Mouse (Mus musculus) induced T-regulatory cell, adult 2 months (primary cell): Measurements from ENCODE around the gene Pkd2l1.
"Not testable (repeated sequence)": the region's sequence is repeated elsewhere in the genome, so short reads cannot be mapped to it uniquely, and the experiment has no call there.

Experiments
- DNase-seq: peaks from one replicate; pipeline ENCODE4 v3.0.0-alpha.2; 2012; ENCODE audit warnings: low read depth

Pkd2l1 gene

DNA sequence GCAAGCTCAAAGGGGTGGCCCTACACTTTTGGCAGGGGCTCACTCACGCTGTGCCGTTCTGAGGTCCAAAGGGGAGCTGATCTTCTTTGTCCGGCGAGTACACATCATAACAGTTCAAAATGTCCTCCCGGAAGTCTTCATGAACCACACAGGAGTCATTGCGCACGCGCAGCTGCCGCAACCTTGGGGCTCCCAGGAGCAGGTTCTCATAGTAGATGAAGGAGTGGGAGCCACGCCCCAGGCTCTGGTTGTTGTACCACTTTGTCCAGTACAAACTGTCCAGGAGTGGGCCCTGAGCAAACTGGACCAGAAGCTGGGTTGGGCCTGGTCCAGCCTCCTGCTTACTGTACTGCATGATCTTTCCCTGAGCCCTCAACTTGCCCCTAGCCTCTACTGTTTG lies 35.2 kb downstream of the Pkd2l1 start:
- no peak for DNase-seq

DNA sequence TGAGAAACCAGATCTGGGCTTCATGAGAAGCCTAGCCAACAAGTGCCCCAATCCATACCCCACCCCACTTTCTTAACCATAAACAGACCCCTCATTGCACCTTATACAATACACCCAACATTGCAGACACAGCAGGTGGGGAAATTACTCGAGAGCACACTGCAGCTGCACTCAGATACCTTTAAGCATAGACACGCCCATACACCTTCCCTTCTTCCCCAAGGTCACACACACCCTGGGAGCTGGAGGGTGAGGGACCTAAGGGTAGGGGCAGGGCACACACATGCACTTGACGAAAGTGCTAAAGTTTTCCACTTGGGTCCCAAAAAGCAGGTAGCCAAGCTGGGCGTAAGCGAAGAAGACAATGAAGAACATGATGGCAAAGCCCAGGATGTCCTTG lies 38.5 kb downstream of the Pkd2l1 start:
- no peak for DNase-seq

DNA sequence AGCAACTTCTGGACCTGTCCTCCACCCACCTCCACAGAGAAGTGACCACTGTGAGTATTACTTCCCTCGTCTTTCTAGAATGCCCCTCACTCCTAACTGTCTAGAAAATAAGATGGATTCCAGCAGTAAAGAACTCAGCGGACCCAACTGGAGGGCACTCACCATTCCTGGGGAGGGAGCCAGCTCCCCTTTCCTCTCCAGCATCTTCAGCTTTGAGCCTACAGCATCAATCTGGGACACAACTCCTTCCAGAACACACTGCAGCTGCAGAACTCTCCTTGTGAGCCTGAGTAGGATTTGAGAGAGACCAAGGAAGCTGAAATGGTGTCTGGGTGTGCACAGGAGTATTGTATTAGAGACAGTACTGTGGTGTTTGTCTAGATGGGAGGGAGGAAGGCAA lies 43.3 kb downstream of the Pkd2l1 start:
- DNase-seq = no peak

DNA sequence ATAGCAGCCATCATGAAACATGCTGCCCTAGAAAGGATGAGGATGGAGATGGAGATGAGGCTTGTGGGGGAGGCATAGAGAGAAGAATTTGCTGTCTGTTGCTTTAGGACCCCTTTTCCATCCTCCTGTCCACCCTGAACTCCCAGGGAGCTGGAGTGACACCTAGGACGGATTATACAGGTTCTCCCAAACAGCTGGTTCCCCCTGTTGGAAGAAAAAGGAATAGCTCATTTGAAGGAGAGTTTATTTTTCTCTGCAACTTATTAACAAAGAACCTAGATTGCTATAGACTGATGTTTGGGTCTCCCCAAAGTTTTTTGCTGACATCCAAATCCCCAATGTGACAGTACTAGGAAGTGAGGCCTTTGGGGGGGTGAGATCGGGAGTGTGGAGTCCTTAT lies 43.9 kb downstream of the Pkd2l1 start:
- DNase-seq = peak; percentile 59

DNA sequence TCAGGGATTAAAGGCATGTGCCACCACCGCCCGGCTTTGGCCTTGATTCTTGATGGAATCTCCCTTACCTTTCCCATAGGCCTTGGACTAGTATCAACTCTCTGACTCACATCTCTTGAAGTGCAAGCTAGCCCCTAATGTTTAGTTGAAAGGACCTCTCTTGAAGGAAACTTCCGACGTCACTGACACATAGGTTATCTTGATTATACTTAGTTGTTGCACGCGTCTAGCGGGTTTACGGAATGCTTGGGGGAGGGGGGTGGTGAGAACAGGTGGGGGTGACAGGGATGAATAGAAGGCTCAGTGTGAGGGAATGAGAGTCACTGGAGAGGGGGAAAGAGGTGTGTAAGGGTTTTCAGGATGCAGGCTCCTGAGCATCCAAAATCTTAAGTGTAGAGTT lies 45.3 kb downstream of the Pkd2l1 start:
- peak; percentile 19 for DNase-seq

DNA sequence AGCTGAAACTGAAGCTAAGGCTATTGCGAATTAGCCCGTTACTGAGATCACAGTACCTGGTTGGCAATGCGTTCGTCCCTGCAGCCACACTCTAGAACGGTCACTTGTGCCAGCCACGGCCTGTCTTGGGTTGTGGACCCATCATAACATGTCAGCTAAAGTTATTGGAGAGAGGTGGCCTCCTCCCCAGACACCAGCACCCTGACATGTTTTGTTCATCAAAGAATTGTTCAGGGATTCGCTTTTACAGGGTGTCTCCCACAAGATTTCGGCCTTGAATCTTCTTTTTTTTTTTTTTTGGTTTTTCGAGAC lies 45.7 kb downstream of the Pkd2l1 start:
- DNase-seq = no peak

DNA sequence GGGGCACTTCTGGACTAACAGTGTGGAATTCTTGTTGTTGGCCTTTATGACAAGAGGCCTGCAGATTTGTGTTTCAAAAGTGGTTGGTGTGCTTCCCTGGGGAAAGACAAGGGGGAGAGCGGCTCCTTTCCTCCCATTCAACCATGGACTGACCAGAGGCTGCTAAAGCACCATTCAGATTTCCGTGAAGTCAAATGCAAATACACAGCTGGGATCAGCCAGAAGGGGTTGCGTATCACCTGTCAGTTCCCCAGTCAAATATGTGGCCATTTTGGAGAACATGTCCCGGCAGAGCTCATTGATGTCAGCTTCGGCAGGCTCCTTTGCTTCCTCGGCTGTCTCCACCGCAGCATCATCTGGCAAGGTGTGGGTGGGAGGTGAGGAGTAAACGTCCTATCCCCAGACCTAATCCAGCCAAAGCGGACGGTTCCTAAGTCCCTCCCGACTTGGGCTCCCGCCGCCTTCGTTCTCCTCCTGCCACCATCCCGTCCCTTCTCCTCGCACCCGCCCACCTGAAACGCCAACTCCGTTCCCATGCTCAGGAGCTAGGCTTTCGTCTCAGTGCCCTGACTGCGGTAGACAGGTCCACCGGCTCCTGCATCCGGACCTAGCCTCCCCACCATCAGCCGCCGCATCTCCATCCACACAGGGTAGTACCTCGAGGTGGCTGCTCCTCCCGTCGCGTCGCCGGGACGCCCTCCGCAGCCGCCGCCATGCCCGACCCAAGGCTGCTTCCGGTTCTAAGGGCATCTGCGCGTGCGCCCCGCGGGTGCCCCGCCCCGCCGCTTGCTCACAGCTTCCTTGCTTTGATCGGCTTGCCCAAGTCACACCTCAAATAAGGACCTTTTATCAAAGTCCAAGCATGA lies 46.3 kb downstream of the Pkd2l1 start, which contains the start of gene Bloc1s2:
Gene Bloc1s2 (minus strand): TSS at position 745 of the 866 bp plus-strand sequence.
- peak; percentile 93 for DNase-seq

DNA sequence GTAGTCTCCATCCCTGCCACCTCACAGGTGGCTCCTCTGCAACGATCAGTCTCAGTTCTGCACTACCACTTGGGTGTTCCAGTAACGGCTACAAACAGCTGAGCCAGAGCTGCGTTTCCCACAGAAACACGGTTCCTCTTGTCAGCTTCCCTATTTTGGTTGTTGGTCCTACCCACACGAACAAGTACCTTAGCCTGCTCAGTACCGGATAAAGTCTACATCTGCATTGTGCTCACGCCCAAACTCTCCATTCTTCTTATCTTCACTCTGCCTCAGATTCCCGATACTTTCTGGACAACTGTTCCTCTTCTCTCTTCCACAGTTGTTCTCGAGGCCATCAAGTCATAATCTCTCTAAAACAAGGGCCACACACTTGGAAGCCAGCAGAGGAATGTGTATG lies 47.9 kb downstream of the Pkd2l1 start:
- no peak for DNase-seq

DNA sequence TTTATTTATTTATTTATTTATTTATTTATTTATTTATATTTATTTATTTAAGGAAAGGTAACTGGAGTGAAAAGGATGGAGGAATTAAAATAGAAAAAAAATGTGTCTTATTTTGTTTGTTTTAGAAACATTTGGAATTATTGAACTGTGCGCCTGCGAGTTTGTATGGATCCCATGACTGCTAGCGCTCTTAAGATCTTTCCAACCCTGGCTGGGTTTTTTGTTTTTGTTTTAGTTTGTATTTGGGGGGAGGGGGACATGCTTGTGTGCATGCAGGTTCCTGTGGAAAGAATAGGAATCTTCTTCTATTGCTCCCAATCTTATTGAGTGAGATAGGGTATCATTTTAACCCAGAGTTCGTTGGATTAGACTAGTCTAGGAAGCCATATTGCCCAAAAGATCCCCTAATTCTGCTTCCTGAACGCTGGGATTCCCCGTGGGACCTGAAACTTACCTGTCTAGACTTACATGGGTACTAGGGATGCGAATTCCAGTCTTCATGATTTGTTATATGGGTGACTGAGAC lies 56.2 kb downstream of the Pkd2l1 start:
- no peak for DNase-seq

DNA sequence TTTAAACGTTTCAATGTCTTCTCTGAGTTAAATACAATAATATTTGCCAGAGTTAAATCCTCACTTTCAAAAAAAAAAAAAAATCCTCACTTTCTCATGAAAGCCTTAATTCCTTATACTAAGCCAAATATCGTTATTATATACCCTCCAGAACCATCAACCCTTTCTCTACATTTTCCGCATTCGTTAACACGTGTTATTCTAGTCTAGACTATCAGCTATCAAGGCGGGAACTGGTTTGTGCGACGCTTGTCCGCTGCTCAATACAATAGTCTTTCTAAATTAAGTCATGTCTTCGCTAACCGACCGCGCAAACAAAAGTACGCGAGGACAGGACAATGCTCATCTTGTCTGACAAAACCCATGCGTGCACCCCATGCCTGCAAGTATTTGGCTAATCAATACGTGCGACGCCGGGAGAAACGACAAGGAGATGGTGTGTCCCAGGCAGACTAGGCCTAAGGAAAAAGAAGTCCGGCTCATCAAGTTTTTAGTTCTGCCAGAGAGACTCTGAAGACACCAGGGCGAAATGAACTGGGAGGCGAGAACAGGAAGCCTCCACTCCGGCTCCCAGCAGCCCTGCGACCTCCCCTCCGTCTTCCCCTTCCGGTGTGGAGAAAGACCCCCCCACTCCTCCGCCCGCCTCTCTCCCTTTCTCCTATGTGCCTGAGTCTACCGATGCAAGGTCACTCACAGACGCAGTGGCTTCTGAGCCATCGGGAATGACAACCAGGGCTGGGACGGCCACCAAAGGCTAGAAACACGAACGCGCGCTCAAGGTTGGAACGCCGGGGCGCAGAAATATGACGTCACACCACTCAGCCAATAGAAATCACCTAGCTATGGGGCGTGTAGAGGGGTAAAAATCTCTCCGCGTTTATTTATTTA lies 56.9 kb downstream of the Pkd2l1 start, which contains the start of gene Cwf19l1:
Gene Cwf19l1 (minus strand): TSS at position 805 of the 888 bp plus-strand sequence.
- DNase-seq = peak; percentile 94

DNA sequence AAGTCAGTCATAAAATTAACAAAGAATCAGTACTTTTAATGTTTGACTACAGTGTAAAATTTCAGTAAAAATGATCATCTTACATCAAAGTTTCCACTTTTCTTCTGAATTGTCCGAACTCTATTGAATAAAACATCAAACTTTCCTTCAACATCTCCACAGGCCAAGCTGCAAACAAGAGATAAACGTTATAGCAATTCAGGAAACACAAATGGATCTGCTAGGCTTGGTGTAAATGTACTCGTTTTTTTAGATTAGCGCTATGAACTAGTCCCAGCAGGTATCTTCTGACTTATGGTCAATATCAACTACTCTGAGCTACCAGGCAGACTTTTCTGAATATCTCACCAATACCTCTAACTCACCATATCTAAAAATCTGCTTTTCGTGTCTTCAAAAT lies 59.3 kb downstream of the Pkd2l1 start:
- no peak for DNase-seq

DNA sequence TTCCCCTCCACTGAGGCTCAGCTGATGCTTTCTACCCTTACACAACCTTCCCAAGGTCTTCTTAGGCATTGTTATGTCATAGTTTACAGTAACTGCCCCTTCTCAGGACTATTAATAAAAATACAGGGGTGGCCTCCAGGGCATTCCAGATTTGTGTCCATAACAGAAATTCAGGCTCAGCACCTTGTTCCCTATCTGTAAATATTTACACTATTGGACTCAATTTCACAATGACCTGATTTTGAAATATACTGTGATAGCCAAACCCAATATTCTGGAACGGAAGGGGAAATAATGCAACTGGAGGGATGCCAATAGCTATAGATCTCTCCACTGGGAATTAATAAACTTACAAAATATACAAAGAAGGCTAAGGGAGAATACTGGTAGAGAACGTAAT lies 63.7 kb downstream of the Pkd2l1 start:
- no peak for DNase-seq

DNA sequence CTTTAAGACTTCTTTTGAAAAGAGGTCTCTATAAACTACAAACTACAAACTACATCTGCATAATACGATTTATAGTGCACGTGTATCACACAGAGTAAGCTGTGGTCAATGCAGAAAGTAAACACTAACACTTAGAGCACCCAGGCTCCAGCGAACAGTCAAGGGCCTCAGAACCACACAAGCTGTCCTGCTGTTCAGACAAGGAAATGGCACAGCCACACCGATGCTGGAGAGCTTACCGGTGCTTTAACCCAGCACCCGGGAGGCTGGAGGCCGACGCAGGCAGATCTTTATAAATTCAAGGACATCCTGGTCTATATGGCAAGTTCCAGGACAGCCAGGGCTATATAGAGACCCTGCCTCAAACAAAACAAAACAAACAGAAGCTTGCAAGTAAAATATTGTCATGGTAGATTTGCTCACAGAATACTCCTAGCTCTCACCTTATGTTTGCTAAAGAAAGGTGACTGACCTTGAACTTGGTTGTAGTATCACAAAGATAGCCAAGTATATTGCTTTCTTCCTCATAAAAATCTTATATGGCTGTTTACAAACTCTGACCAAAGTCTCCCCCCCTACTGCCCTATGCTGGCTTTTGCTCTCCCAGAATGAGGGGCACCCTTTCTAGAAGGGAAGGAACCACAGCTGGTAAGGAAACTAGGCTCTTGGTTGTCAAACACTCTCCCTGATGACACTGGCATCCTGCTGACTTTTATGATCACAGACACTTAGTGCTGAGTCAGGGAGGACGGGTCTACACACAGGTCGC lies 64.3 kb downstream of the Pkd2l1 start:
- no peak for DNase-seq

DNA sequence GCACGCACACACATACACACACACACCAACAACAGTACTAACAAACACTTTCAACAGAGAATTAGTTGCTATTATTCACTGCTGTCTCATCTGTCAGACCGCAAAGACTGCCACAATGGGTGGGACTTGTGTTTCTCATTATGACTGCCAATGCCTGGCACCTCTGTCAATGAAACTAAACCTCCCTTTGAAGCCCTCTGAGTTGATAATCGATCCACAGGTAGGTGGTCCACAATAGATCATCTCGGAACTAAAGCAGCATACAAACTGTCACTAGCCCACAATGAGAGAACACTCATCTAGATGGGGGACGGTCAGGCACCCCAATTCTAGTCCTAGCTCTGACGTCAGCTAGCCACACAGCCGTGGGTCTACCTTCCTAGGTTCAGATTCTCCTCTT lies 71.1 kb downstream of the Pkd2l1 start:
- no peak for DNase-seq

DNA sequence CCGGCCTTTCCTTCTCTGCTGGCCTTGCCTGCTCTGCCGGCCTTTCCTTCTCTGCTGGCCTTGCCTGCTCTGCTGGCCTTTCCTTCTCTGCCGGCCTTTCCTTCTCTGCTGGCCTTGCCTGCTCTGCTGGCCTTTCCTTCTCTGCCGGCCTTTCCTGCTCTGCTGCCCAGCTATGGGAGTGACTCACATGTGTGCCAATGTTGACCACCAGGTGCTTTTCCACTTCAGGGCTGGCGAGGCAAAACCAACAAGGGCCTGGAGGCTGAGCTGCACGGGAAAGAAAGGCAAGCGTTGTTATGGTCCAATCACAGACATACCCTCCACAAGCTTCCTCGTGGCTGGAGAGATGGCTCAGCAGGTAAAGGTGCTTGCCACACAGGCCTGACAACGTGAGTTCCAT lies 71.6 kb downstream of the Pkd2l1 start:
- not testable (repeated sequence) for DNase-seq

DNA sequence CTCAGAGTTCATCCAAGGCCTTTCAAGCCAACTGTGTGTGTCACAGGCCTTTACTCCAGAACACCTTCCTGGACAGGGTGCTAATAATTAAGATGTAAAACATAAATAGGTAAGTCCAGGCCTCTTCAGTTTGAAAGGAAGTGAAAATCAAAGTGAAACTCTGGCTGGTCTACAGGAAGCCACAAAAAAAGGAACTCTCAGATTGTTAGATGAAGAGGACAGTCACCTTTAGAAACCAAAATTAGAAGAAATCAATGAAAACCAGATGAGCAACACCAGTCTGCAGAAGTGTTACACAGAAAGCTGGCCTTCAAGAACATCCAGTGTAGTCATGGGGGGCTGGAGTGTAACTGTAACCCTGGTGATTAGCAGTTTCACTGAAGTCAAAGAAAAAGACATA lies 74.4 kb downstream of the Pkd2l1 start:
- DNase-seq = peak; percentile 17

DNA sequence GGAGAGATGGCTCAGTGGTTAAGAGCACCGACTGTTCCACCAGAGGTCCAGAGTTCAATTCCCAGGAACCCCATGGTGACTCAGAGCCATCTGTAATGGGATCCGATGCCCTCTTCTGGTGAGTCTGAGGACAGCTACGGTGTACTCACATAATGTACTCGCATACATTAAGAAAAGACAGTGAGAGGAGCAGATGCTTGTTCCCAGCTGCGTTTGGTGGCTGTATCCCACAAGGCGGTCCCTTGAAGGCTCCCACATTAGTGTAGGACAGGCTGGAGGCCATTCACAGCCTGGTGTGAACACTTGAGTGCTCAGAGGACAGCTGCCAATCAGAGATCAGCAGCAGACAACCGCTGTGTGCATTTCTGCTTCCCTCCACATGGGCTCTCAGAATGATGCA lies 80.5 kb downstream of the Pkd2l1 start:
- DNase-seq = peak; percentile 28

DNA sequence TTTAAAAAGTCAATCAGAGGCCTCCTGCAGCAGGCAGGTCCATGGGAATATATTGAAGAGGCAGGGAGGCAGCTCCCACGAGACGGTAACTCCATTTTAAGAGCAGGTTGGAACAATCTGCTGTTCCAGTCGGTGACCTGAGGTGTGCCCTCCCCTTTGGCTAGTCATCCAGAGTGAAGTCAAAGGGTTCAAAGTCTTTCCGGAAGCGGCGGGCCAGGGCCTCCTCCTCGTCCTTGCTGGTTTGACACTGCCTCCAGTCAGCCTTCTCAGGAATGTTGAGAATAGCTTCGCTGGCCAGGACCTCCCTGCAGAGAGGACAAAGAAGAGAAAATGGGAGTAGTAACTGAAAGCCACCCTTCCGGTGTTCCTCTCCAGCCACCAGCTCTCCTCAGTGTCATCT lies 81.9 kb downstream of the Pkd2l1 start:
- no peak for DNase-seq

DNA sequence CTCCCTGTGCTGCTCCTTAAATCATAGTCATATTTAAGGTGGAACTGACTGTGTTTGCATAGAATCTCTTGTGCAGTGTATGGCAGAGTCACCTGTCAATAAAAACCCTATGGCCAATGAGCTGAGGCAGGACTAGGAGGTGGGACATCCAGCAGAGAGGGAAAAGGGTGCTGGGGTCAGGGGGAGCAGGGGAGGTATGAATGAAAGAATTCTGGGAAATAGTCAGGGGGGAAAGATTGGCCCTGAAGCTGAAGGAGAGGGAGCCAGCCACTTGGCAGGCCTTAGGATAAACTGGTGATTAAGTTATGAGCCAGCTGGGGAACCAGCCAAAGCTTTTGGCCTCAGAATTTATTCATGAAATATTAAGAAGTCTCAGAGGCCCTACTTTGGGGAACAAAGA lies 83.2 kb downstream of the Pkd2l1 start:
- DNase-seq = no peak

DNA sequence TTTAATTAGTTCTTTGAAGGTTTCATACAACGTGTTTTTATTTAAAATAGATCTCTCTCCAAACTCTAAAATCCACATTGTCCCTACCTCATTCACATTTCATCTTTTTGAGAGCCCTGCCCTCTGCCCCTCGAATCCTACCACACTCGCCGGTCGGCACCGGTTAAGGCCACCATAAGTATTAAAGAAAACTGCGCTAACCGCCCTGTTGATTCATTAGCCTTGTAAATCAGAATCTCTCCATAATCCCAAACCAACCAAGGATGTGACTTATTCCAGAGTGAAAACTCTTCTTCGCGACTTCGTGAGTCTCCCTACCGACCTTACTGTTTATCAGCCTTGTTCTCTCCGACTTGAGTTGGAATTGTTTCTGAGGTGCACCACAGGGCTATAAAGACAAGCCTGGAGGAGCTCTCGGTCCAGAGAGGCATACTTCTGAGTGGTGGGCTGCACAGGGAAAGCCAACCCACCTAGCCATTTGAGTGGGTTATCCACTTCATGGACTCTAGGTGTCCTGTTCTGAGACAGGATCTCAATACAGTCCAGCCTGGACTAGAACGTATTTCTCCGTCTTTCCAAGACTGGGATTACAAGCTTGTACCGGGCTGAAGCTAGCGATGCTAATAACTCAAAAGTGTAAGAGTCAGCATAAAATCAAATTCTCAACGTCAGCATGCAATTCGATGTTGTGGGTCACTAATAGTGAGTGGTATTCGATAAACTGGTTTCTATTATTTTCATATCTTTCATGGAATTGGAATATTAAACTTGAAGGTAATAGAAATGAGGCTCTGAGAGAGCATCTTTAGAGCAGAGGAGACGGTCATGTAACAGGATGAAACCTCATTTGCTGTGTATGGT lies 84.4 kb downstream of the Pkd2l1 start:
- DNase-seq = no peak
